Mouse (Mus musculus) large intestine, adult 2 months (tissue): Measurements from ENCODE around the gene Taf1b. TPM values are rescaled to one million over a fixed set of nuclear protein-coding genes. Genes with fewer than 3 reads are reported as not detected.
"Not testable (repeated sequence)": the region's sequence is repeated elsewhere in the genome, so short reads cannot be mapped to it uniquely, and the experiment has no call there.

Experiments used
- DNase-seq: peaks from one replicate; pipeline ENCODE4 v3.0.0-alpha.2; 2012; ENCODE audit warnings: low read depth, low spot score
- WGBS: fragments of 180-500 bp; shearing (Covaris S2); methylation state at CpG from one replicate; pipeline ENCODE4 v1.1.7; 2018; 5-methylcytosine and 5-hydroxymethylcytosine counted together
- polyA plus RNA-seq: library from polyadenylated mRNA; depleted of rRNA; stranded (reverse); fragments of >200 nt; gene quantifications from 2 replicates; pipeline ENCODE4 v1.2.3, GENCODE M21; 2012; rRNA removed

Taf1b gene
- polyA plus RNA-seq = 3.6 and 7.1 TPM in 2 replicates

DNA sequence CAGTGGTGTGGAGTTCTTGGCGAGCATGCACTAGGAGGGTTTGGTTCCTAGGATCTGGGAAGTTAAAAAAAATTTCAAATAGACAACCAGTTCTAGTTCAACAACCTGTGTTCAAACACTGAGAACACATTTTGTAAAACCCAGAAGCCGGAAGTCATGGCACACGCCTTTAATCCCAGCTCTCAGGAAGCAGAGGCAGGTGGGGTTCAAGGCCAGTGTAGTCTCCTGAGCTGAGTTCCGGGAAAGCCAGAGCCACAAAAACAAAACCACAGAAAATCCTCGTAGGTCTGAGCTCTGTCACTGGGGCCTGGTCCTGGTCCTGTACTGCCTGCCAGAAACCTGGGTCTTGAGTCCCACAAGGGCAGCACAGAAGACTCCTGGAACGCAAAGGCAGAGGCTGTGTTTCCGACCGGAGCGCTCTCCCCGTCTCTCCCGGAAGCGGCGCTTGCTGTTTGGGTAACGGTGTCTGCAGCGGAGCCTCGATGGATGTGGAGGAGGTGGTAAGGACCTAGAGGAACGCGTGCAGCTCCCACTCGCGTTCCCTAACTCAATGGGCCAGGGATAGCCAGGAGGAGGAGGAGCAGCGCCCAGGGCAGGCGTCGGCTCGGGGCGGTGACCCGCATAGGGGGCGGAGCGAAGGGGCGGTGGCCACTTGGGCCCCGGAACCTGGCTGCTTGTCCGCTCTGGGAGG lies at the start of gene Taf1b:
Gene Taf1b (plus strand): TSS at position 210 of the 691 bp plus-strand sequence.
- WGBS = 6% methylated on average over 31 of the region's 31 CpGs
- DNase-seq = peak; percentile 21

DNA sequence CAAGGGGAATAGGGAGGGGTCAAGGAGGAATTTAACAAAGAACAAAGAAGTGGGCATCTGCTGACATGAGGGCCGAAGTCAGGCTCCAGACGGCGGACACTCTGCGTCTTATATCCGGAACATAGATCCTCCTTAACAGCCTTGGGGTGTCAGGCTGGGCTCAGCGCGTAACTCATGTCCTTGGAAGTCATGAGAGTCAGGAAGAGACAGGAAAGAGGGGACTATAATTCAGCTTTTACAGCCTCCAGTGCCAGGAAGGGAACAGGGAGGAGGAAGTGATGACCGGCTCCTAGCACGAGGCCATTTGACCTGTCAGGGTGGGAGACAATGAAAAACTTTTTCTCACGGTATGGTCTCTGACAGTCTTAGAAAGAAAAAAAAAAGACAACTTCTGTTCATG lies 37.8 kb upstream of the Taf1b start:
- no peak for DNase-seq
- WGBS = 81% methylated on average over 10 of the region's 10 CpGs

DNA sequence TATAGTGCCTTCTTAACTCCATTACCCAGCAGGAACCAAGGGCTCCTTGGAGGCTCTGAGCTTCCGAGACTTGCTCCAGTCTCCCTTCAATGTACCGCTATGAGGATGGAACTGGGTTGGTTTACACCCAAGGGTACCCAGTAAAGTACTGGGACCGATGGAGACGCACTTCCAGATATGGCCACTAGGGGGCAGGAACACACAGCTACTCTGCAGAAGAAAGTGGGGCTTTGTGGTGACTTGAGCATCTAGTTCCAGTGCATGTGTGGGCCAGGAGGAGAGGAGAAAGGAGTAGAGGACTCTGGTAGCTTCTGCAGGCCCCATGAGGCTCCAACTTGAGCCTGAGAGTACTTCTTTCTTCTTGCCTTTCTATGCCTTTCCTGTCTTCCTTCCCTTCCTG lies 36.0 kb upstream of the Taf1b start:
- 33% methylated on average over 4 of the region's 4 CpGs for WGBS
- DNase-seq = not testable (repeated sequence)

DNA sequence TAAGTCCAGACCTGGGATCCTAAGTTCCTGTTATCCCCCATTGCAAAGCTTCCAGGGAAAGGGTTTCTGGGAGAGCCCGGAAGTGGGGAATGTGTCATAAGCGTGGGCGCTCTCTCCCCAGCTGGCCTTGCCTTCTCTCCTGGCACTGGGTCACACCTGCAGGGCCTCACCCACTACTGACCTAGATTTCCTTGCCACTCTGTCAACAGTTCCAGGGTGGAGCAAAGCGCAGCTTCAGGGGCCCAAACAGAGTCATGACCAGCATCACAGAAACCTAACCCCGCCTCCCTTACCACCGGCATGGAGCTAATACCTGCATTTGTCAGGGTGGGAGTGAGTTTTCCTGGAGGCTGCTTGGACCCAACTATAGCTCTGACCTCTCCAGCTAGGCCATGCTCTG lies 34.7 kb upstream of the Taf1b start:
- 36% methylated on average over 6 of the region's 6 CpGs for WGBS
- not testable (repeated sequence) for DNase-seq

DNA sequence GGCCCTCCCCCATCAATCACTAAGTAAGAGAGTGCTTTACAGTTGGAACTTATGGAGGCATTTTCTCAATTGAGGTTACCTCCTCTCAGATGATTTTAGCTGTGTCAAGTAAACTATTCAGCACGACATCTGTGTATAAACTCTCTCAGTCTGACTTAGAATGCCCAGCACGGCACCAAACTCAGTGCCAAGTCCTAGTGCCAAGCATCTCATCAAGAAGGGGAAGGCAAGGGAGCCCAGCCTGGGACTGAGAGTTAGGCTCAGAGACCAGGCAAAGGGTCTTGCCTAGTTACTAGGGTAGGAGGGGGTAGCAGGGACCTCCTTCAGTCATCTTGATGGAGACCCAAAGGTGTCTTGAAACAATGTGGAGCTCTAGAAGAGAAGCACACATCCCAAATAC lies 29.2 kb upstream of the Taf1b start:
- 66% methylated on average over 2 of the region's 2 CpGs for WGBS

DNA sequence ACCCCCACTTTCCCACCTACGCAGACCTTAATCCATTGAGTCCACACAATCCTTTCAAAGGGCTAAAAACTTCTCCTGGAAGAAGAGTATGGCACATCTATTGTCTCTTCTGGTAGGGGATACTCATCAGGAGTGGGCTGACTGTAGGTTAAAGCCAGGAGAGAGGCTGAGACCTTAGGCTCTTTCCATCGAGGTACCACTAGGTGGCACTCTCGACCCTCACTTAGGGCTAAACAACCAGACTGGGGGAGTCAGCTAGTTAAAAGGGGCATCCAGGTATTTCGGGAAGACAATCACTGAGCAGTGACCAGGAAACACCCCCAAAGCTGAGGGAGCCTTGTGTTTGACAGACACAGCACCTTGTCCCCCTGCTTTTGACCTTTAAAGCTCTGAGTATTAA lies 27.2 kb upstream of the Taf1b start:
- DNase-seq = peak; percentile 13
- WGBS = 12% methylated on average over 4 of the region's 4 CpGs

More for the DNA sequence above, 29.2 kb upstream of the Taf1b start:
- no peak for DNase-seq

DNA sequence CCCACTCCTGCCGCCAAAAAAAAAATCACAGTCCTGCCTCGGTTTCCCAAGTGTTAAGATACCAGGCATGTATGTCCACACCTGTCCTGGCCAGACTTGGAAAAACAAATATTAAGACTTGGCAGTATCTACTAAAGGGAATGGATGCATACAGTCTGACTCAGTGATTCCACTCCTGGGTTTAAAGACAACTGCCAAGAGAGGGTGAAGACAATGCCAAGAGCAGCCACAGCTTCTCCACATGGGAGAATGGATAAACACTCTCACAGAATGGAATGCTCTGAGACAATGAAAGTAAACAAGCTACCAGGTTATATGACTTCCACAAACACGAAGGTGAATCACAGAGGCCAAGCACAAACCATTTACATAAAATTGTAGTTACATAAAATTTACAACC lies 24.9 kb upstream of the Taf1b start:
- 48% methylated on average over 3 of the region's 3 CpGs for WGBS
- no peak for DNase-seq

DNA sequence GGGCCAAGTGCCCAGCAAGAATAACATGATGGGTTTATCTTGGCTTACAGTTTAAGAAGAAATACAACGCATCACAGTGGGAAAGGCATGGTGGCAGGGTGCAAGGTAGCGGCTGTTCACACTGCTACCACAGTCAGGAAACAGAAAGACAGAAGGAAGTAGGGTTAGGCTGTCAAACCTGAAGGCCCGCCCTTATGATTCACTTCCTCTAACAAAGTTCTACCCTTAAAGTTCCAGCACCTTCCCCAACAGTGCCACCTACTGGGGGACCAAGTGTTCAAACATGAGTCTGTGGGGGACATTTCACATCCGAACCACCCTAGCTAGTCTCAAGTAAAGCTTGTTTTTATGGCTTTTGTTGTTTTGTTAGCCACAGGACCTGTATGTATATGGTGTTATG lies 13.2 kb upstream of the Taf1b start:
- WGBS = 94% methylated on average over 4 of the region's 4 CpGs

DNA sequence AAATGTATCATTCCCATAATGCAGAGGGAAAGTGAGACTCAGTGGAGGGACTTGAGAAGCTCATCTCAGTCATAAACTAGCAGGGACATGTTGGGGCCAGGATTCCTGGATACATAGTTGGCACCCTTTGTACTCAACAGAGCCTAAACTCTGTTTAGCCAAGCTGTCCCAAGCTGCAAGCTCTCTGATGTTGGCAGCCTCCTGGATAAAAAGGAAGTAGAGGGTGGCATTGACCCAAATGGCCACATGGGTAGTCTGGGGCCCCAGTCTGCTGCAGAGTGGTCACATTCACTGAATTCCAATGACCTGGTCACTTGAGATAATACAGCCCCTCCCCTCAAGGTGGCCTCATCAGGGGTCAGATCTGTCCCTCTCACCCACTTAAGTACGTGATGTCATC lies 11.3 kb upstream of the Taf1b start:
- no peak for DNase-seq
- WGBS = 80% methylated on average over 1 of the region's 1 CpGs

More for the DNA sequence above, 13.2 kb upstream of the Taf1b start:
- no peak for DNase-seq

DNA sequence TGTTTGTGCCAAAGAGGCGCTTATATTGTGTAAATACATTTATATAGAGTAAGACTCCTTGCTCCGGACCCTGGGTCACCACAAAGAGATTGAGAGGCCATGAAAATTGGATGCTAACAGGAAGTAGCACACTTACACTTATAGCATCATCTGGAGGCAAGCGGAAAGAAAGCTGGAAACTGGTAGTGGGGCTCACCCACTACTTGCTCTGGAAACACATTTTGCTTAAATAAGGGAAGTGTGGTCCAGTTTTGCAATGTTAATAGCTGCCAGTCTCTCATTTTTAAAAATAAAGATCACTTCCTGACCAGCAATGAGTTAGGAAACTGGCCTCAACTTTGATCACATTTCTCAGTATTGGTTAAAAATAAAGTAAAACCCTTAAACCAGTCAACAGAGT lies 5.7 kb upstream of the Taf1b start:
- WGBS = 66% methylated on average over 3 of the region's 3 CpGs
- DNase-seq = not testable (repeated sequence)

DNA sequence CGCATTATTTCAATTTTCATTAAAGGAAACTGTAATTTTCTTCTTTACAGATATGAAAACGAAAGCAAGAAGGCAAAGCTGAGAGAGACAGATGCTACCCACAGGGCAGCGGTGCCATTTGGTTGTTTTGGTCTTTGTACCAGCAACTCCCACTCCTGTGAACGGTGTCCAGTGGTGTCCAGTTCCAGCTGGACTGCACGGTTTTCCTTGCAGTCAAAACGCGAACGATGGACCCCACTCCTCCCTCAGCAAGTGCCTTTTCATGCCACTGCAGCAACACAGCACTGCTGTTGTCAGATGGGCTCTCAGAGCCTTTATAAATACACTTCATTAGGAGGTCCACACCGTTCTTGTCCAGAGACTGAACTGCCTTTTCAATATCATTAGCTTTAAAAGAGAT lies 5.1 kb upstream of the Taf1b start:
- no peak for DNase-seq
- WGBS = 66% methylated on average over 9 of the region's 9 CpGs

DNA sequence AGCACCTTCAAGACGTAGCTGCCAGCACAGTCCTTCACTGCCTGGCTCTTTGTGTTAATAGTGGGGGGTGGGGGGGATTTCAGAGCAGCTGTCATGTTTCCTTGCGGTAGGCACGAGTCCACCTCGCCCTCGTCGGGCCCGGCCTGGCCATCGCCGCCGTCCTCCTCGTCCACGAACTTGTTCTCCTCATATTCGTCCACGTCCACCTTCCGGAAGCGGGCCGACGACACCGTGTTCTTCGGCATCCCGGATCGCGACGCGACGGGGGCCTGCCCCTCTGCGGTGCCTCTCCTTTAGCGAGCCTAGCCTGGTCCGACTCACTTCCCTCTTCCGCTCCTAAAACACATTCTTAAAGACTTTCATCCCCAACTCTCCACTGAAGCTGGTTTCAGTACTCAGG lies 4.7 kb upstream of the Taf1b start:
- WGBS = 72% methylated on average over 30 of the region's 30 CpGs
- DNase-seq = no peak

DNA sequence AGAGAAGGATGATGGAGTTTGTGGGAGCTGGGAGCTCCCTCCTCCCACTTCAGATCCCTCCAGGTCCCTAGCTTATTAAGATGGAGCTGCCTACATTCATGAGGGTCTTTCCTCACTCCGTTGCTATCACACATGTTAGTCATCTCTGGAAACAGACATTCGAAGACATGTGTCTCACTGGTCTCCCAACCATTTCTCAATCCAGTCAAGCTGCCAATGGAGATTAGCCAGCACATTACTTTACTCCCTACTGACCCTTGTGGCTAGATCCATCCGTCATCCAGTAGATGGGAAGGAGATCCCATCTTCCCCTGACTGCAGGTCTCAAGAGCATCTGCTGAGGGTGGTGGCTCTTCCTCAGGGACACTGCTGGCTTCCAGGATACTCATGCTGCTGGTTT lies 3.4 kb upstream of the Taf1b start:
- DNase-seq = not testable (repeated sequence)
- WGBS = 84% methylated on average over 3 of the region's 3 CpGs

DNA sequence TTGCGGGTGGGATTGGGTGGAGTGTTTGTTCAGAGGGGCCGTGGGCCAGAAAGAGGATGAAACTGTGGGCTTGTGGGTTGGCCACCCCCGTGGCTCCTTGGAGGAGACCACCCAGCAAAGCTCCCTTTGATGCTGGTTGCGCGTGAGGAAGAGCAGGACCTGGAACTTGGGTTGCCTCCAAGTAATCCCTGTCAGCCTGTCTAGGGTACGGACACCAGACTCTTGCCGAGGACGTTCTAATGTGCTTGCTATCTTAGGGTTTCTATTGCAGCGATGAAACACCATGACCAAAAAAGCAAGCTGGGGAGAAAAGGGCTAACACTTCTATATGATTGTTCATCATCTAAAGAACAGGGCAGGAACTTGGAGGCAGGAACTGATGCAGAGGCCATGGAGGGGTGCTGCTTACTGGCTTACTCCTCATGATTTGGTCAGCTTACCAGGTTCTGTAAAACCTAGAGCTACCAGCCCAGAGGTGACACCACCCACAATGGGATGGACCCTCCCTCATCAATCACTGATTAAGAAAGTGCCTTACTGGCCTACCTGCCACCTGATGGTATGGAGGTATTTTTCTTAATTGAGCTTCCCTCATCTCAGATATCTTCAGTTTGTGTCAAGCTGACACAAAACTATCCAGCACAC lies 804 bp downstream of the Taf1b start:
- DNase-seq = not testable (repeated sequence)
- WGBS = 4% methylated on average over 9 of the region's 9 CpGs

DNA sequence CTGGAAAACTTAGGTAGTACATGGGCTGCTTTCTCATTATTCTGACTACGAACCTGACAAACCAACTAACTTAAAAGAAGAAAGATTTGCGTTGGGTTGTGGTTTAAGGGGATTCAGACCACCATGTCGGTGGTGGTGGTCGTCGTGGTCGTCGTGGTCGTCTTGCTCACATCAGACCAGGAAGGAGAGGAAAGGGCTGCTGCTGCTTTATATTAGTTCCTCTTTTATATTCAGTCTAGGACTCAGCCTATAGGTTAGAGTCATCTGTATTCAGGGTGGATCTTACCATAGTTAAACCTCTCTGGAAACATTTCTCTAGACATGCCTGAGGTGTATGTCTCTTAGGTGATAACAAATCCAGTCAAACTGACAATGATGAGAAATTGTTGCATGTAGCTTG lies 19.0 kb downstream of the Taf1b start:
- 86% methylated on average over 8 of the region's 8 CpGs for WGBS
- no peak for DNase-seq

DNA sequence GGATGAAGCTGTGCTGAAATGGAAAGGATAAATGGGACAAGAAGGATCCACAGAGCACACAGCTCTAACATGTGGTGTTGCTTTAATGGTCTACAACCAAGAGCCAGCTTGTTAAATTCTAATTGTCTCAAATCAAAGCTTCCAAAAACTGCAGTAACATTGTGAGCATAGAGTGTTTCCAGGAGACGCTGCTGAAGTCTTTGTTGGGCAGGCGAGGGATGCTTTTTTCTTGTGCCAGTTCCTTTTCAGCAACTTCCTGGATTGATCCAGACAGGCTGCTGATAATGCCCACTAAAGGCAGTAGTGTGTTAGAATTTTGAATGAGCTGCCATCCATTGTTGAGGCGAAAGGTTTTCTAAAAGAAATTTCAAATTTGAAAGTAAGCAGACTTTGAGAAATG lies 22.9 kb downstream of the Taf1b start:
- no peak for DNase-seq
- WGBS = 78% methylated on average over 3 of the region's 3 CpGs

DNA sequence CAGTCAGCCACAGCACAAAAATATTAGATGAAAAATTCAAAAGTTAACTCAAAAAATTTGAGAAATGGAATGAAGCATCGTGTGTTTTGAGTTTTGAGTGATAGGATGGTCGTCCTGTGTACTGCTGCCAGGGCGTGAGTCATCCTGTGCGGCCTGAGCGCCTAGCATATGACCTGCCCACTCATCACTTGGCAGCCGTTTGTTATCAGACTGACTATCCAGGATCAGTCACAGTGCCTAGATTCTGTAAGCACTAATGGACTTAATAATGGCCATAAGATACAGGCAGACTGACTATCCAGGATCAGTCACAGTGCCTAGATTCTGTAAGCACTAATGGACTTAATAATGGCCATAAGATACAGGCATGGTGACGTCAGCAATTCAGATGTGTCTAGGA lies 26.9 kb downstream of the Taf1b start:
- DNase-seq = not testable (repeated sequence)
- 77% methylated on average over 7 of the region's 7 CpGs for WGBS

DNA sequence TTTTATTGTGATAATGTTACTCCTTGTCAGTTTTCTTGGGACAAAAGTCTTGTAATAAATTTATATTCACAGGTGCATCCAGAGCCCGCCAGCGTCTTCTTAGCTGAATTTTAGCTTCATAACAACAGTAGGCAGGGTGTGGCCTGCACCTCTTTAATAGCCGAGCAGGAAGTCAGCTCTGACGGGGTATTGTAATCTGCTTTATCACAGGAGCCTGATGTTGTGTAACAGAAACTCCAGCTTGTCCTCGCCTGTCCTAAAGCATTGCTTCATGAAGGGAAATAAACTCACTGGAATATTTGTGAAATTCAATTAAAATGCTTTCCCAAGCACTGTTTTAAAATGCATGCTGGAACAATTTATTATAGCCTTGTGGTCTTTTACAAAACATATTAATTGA lies 38.2 kb downstream of the Taf1b start:
- peak; percentile 6 for DNase-seq
- 25% methylated on average over 5 of the region's 5 CpGs for WGBS

DNA sequence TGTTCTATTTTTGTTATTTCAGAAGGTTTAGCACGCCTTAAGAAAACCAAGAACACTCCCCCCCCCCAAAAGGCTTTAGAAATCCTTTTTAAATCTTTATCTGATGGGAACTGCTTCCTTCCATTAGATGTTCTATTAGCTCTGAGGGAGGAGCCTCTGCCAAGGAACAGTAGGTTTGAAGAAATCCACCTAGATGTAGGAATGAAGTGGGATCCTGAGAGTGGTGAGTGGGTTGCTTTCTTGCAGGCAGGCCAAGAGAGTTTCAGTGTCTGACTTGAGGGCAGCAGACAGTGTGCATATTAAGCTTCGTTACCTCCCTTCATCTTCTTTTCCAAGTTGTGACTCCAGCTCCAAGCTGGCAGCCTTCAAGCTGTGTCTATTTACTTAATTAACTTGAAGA lies 39.0 kb downstream of the Taf1b start:
- WGBS = 87% methylated on average over 2 of the region's 2 CpGs
- no peak for DNase-seq

DNA sequence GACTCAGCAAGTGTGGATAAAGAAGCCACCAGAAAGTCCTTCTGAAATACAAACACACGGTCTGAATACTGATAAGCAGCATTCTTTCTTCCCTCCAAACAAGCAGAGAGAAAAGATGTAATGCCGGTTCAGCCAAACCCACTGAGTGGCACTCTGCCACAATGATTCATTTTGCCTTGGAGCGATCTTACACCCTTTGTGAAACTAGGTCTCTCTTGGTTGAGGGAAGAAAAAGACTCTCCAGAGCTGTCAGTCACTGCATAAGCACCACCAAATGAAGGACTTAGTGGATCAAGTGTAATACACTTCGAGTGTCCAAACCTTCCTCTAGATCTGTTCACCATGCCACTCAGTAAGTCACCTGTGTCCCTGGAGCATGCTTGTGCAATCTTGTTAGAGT lies 39.8 kb downstream of the Taf1b start:
- WGBS = 77% methylated on average over 4 of the region's 4 CpGs

DNA sequence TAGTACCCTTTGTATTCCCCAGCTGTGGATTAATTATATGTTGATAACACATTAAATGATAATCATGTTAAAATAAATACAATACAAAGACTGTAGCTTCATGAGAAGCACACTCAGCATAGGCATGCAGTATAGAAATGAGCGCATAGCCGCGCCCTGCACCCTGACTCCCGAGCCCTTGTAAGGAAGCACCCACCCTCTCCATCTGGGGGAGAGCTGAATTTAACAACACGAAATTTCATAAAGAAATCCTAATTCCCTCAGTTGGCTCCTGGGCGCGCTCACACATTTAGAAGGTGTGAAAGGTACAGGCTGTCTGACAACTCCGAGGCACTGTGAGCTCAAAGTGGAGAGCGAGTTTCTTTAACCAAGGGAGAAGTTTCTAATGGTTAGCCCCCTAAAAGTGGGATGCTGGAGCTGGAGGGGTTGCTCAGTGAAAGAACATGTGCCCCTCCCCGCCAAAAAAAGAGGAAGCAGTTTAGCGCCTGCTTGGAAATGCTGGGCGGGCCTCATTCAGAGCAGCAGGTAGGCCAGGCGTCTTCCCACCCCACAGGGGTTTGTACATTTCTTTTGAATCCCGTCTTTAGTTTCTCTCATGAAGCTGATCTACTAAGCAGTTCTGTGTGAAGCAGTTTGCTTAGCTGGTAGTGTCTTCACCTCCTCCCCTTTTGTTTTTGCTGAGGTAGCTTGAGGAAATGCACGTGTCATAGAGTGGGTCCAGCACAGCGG lies 43.4 kb downstream of the Taf1b start:
- DNase-seq = no peak
- 88% methylated on average over 16 of the region's 16 CpGs for WGBS

More for the DNA sequence above, 39.8 kb downstream of the Taf1b start:
- DNase-seq = no peak
